Mouse (Mus musculus): ENCODE measurements around the gene Rassf5. TPM values are rescaled to one million over a fixed set of nuclear protein-coding genes. Genes with fewer than 3 reads are reported as not detected.
"Not testable (repeated sequence)": the region's sequence is repeated elsewhere in the genome, so short reads cannot be mapped to it uniquely, and the experiment has no call there.

The Rassf5 gene
- polyA plus RNA-seq, 1 experiment, result 2.3 TPM

DNA sequence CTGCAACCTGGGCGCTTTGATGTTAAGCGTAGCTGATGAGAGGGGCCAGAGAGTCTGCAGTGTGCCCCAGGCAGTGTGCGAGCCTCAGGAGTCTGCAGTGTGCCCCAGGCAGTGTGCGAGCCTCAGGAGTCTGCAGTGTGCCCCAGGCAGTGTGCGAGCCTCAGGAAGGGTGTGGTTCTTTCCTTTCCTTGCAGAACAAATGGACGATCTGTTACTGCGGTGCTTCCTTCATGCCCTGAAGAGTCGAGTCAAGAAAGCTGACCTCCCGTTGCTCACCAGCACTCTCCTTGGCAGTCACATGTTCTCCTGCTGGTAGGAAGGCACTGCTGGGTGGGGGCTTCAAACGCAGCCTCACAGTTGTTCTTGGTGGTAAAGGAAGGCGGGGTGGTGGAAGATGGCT, 84.0 kb downstream of the Rassf5 start:
- H3K79me3 ChIP-seq (ENCODE audit: low read depth), result no peaks in the 10 kb centered on the region
- no peak overlapping the region for H3ac ChIP-seq (ENCODE audit: control insufficient read depth, insufficient read length, low read depth)
- TF ChIP-seq MAX (IDR thresholded peaks at IDR 0.05), result no peak
- no peak for TF ChIP-seq FOSL1 (IDR thresholded peaks at IDR 0.05; ENCODE audit: insufficient read depth, low read length, poor library complexity, severe bottlenecking)
- no peak for TF ChIP-seq CEBPB (IDR thresholded peaks at IDR 0.05; ENCODE audit: low read depth)
- TF ChIP-seq USF1 (IDR thresholded peaks at IDR 0.05; ENCODE audit: low read depth), result no peak
- no peak for TF ChIP-seq CTCF (IDR thresholded peaks at IDR 0.05; ENCODE audit: control insufficient read depth, insufficient read depth, insufficient read length)
- TF ChIP-seq MYOD1 (IDR thresholded peaks at IDR 0.05; ENCODE audit: control insufficient read depth, insufficient read length, low read depth), result no peak
- TF ChIP-seq MYOG (IDR thresholded peaks at IDR 0.05; ENCODE audit: control insufficient read depth, extremely low read depth, insufficient read length), result no peak
- H3K79me2 ChIP-seq (ENCODE audit: control insufficient read depth, insufficient read depth), result no peaks in the 10 kb centered on the region
- no peak overlapping the region for H3K4me3 ChIP-seq (ENCODE audit: insufficient read depth, poor library complexity, severe bottlenecking)
- H3K36me3 ChIP-seq (ENCODE audit: control insufficient read depth, insufficient read depth), result peaks cover 56% of the 10 kb centered on the region
- no peaks in the 10 kb centered on the region for H3K27me3 ChIP-seq (ENCODE audit: control insufficient read depth, insufficient read depth, insufficient read length)

DNA sequence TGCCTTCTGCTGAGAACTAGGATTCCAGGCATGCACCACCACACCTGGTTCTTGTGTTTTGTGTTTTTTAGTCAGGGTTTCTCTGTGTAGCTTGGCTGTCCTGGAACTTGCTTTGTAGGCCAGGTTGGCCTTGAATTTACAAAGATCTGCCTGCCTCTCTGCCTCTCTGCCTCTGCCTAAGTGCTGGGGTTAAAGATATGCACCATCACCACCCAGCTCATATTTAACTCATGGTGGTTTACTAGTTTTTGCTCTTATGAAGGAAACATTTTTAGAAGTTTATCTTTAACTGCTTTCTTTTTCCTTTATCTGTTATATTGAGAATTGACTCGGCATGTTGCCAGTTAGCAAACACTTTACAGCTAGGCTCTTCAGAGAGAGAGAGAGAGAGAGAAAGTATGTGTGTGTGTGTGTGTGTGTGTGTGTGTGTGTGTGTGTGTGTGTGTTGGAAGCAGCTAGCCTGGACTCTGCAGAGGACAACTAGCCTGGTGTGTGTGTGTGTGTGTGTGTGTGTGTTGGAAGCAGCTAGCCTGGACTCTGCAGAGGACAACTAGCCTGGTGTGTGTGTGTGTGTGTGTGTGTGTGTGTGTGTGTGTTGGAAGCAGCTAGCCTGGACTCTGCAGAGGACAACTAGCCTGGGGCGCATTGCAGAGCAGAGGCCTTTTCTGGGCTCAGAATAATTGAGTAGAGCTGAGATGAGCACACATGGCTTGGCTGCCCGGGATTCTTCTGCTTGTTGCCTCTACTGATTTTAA, 85.3 kb downstream of the Rassf5 start:
- H3K27me3 ChIP-seq (ENCODE audit: control insufficient read depth, insufficient read depth, insufficient read length); H3K79me3 ChIP-seq (ENCODE audit: low read depth); H3K79me2 ChIP-seq (ENCODE audit: control insufficient read depth, insufficient read depth); H3K4me3 ChIP-seq (ENCODE audit: insufficient read depth, poor library complexity, severe bottlenecking); H3ac ChIP-seq (ENCODE audit: control insufficient read depth, insufficient read length, low read depth): not testable (repeated sequence)
- peaks cover 50% of the 10 kb centered on the region for H3K36me3 ChIP-seq (ENCODE audit: control insufficient read depth, insufficient read depth)

DNA sequence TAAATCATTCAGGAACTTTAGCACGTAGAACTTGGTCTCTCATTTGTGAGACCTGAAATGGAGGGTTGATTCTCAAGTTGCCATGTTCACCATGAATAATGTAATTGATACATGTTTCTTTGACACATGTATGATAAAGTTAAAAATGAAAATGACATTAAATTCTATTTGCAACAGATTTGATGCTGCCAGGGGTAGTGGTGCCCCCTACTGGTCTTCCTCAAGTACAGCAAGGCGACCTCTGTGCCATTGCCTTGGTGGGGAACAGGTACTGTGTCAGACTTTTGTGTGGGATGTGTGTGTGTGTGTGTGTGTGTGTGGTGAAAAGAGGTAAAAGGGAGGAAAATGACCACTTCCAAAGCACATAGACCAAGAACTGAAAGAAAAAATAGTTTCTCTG, 89.6 kb downstream of the Rassf5 start:
- Histone ChIP-seq H3K79me3 (ENCODE audit: low read depth) (no peaks in the 10 kb centered on the region), H3K27me3 (ENCODE audit: control insufficient read depth, insufficient read depth, insufficient read length) (no peaks in the 10 kb centered on the region), H3K36me3 (ENCODE audit: control insufficient read depth, insufficient read depth) (peaks cover 26% of the 10 kb centered on the region), H3K4me3 (ENCODE audit: insufficient read depth, poor library complexity, severe bottlenecking) (no peak overlapping the region), H3K79me2 (ENCODE audit: control insufficient read depth, insufficient read depth) (peaks cover 22% of the 10 kb centered on the region), H3ac (ENCODE audit: control insufficient read depth, insufficient read length, low read depth) (no peak overlapping the region)
- no peak for TF ChIP-seq USF1 (IDR thresholded peaks at IDR 0.05; ENCODE audit: low read depth)
- peak; percentile 63 for TF ChIP-seq CTCF (IDR thresholded peaks at IDR 0.05; ENCODE audit: control insufficient read depth, insufficient read depth, insufficient read length)
- TF ChIP-seq FOSL1 (IDR thresholded peaks at IDR 0.05; ENCODE audit: insufficient read depth, low read length, poor library complexity, severe bottlenecking), result no peak

DNA sequence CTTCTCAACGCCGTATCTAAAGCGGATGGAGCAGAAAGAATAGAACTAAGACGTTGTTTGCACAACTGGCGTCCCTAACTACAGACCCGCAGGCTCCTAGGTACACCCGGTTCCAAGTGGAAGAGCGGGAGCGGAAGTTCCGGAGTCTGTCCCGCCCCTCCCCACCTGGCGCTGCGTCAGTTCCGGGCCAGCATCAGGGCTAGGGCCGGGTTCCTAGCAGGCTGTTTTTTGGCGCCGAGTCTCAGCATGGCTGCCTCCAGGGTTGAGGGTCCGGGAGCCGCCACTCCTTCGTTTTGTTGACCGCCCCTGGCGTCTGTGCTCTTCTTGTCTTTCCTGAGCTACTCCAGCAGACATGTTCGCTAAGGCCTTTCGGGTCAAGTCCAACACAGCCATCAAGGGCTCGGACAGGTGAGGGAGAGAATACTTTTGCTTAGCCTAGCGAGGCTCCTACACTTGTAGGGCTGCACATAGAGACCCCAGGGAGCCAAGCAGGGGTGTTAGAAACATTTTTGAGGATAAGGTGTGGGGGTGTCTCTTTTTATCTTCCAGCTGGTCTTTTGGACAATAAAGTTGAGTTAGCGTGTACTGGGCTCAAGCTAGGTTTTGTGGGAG, 91.9 kb downstream of the Rassf5 start, which contains the start of gene Eif2d:
Eif2d (plus strand) TSS at position 164 of the 612 bp plus-strand sequence.
- Histone ChIP-seq H3K27me3 (ENCODE audit: control insufficient read depth, insufficient read depth, insufficient read length) (no peaks in the 10 kb centered on the region), H3K36me3 (ENCODE audit: control insufficient read depth, insufficient read depth) (peaks cover 8% of the 10 kb centered on the region), H3K79me2 (ENCODE audit: control insufficient read depth, insufficient read depth) (peaks cover 22% of the 10 kb centered on the region), H3K79me3 (ENCODE audit: low read depth) (no peaks in the 10 kb centered on the region), H3K4me3 (ENCODE audit: insufficient read depth, poor library complexity, severe bottlenecking) (peak within 1 kb of the TSS; percentile 87), H3ac (ENCODE audit: control insufficient read depth, insufficient read length, low read depth) (peak within 1 kb of the TSS; percentile 85)
- TF ChIP-seq USF1 (IDR thresholded peaks at IDR 0.05; ENCODE audit: low read depth), result no peak
- peak; percentile 60 for TF ChIP-seq MAX (IDR thresholded peaks at IDR 0.05)
- TF ChIP-seq MYOG (IDR thresholded peaks at IDR 0.05; ENCODE audit: control insufficient read depth, extremely low read depth, insufficient read length), result no peak

DNA sequence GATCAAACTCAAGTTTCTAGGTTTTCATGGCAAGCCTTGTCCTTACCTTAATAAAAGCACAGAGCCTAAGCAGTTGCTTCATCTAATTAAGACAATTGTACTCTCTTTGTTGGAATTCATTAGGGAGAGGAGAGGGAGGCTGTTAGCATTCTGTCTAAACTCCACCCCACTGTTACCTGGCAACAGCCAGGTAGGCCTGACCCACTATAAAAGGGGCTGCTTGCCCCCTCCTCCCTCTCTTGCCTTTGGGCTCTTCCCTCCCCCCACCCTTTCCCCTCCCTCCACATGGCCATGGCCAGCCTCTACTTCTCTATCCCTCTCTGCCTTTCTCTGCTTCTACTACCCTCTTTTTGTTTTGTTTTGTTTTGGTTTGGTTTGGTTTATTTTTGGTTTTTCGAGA, 95.6 kb downstream of the Rassf5 start:
- Histone ChIP-seq H3K4me3 (ENCODE audit: insufficient read depth, poor library complexity, severe bottlenecking) (no peak overlapping the region), H3K36me3 (ENCODE audit: control insufficient read depth, insufficient read depth) (no peaks in the 10 kb centered on the region), H3K79me3 (ENCODE audit: low read depth) (no peaks in the 10 kb centered on the region), H3ac (ENCODE audit: control insufficient read depth, insufficient read length, low read depth) (no peak overlapping the region), H3K27me3 (ENCODE audit: control insufficient read depth, insufficient read depth, insufficient read length) (no peaks in the 10 kb centered on the region), H3K79me2 (ENCODE audit: control insufficient read depth, insufficient read depth) (peaks cover 15% of the 10 kb centered on the region)
- TF ChIP-seq MYOG (IDR thresholded peaks at IDR 0.05; ENCODE audit: control insufficient read depth, extremely low read depth, insufficient read length), result no peak
- no peak for TF ChIP-seq MYOD1 (IDR thresholded peaks at IDR 0.05; ENCODE audit: control insufficient read depth, insufficient read length, low read depth)
- TF ChIP-seq CEBPB (IDR thresholded peaks at IDR 0.05; ENCODE audit: low read depth), result no peak
- TF ChIP-seq FOSL1 (IDR thresholded peaks at IDR 0.05; ENCODE audit: insufficient read depth, low read length, poor library complexity, severe bottlenecking), result no peak
- no peak for TF ChIP-seq CTCF (IDR thresholded peaks at IDR 0.05; ENCODE audit: control insufficient read depth, insufficient read depth, insufficient read length)

DNA sequence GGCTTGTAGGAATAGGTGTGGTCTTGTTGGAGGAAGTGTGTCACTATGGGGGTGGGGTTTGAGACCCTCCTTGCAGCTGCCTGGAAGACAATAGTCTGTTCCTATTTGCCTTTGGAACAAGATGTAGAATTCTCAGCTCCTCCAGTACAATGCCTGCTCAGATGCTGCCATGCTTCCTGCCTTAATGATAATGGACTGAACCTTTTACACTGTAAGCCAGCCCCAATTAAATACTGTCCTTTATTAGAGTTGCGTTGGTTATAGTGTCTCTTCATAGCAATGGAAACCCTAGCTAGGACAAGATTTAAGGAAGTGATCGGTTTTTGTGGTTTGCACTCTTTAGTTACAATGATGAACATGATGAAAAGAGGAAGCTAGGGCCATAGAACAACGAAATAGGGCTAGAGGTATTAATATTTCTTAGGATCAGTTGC, 98.9 kb downstream of the Rassf5 start:
- H3ac ChIP-seq (ENCODE audit: control insufficient read depth, insufficient read length, low read depth), result no peak overlapping the region
- H3K36me3 ChIP-seq (ENCODE audit: control insufficient read depth, insufficient read depth), result no peaks in the 10 kb centered on the region
- H3K79me2 ChIP-seq (ENCODE audit: control insufficient read depth, insufficient read depth), result no peaks in the 10 kb centered on the region
- no peaks in the 10 kb centered on the region for H3K79me3 ChIP-seq (ENCODE audit: low read depth)
- H3K27me3 ChIP-seq (ENCODE audit: control insufficient read depth, insufficient read depth, insufficient read length), result no peaks in the 10 kb centered on the region
- H3K4me3 ChIP-seq (ENCODE audit: insufficient read depth, poor library complexity, severe bottlenecking), result no peak overlapping the region
- TF ChIP-seq USF1 (IDR thresholded peaks at IDR 0.05; ENCODE audit: low read depth) (no peak), MAX (IDR thresholded peaks at IDR 0.05) (no peak), CTCF (IDR thresholded peaks at IDR 0.05; ENCODE audit: control insufficient read depth, insufficient read depth, insufficient read length) (no peak)

DNA sequence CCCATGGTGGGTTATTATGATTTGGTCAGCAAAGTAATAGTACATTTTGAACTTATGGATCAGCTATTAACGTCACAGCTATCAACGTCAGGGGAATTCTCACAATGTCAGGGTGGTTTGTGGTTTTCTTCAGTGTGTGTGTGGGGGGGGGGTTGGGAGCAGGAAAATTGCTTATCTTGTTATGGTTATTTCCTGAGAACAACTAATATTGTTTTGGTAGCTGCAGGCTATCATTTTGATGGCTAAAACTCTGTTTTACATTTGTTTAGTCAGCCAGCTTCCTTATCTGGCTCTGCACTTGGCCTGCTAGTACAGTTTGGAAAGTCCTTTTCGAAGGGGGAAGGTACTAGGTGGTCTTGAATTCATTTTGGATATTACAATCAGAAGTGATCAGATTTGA, 99.8 kb downstream of the Rassf5 start:
- H3K79me3 ChIP-seq (ENCODE audit: low read depth), result not testable (repeated sequence)

More for the DNA sequence above, 99.8 kb downstream of the Rassf5 start:
- not testable (repeated sequence) for H3ac ChIP-seq (ENCODE audit: control insufficient read depth, insufficient read length, low read depth); H3K79me2 ChIP-seq (ENCODE audit: control insufficient read depth, insufficient read depth); H3K4me3 ChIP-seq (ENCODE audit: insufficient read depth, poor library complexity, severe bottlenecking); H3K36me3 ChIP-seq (ENCODE audit: control insufficient read depth, insufficient read depth); H3K27me3 ChIP-seq (ENCODE audit: control insufficient read depth, insufficient read depth, insufficient read length)

Data from C2C12 (cell line).